Mouse (Mus musculus): ENCODE data around the gene Pdgfa. TPM values are rescaled to one million over a fixed set of nuclear protein-coding genes. Genes with fewer than 3 reads are reported as not detected.

Gene Pdgfa
- polyA plus RNA-seq, 1 experiment from 2014 or later: 29.3 TPM

- H3K9me3 ChIP-seq (replicated peaks; ENCODE audit: control insufficient read depth, low read length): no peaks in the 10 kb centered on the region
- H3K4me3 ChIP-seq (ENCODE audit: low read depth, low read length): no peak overlapping the region
- no peaks in the 10 kb centered on the region for H3K36me3 ChIP-seq (ENCODE audit: control insufficient read depth, insufficient read depth, low read length)
- 87% methylated on average over 8 of the region's 8 CpGs for WGBS (ENCODE audit: insufficient replicate concordance)
- peaks cover 12% of the 10 kb centered on the region for H3K4me1 ChIP-seq (ENCODE audit: control insufficient read depth, insufficient read depth, low read length)
- H3K9ac ChIP-seq (ENCODE audit: low read depth, low read length): no peak overlapping the region
- H3K4me2 ChIP-seq: no peak overlapping the region
- H3K27me3 ChIP-seq (ENCODE audit: control insufficient read depth, insufficient read depth, low read length): no peaks in the 10 kb centered on the region
- no peak for ATAC-seq (replicated peaks; ENCODE audit: insufficient number of reproducible peaks, low FRiP score, low TSS enrichment)
- no peak overlapping the region for H3K27ac ChIP-seq (ENCODE audit: low read depth, low read length)
Measured at GRCm38 (mm10) chr5:138974911-138975485, 22.2 kb downstream of the Pdgfa start.

- peaks cover 15% of the 10 kb centered on the region; the same call in 1 of the 2 replicates for H3K4me1 ChIP-seq (ENCODE audit: control insufficient read depth, insufficient read depth, low read length)
- WGBS (ENCODE audit: insufficient replicate concordance): 80% methylated on average over 6 of the region's 6 CpGs
Measured at GRCm38 (mm10) chr5:138973480-138973879, 23.7 kb downstream of the Pdgfa start.

GRCm38 (mm10) chr5:138971405-138971804, 25.8 kb downstream of the Pdgfa start:
- H3K27ac ChIP-seq (ENCODE audit: low read depth, low read length): no peak overlapping the region
- peaks cover 11% of the 10 kb centered on the region; the same call in 1 of the 2 replicates for H3K4me1 ChIP-seq (ENCODE audit: control insufficient read depth, insufficient read depth, low read length)
- H3K4me3 ChIP-seq (ENCODE audit: low read depth, low read length): no peak overlapping the region
- no peak overlapping the region for H3K9ac ChIP-seq (ENCODE audit: low read depth, low read length)
- H3K4me2 ChIP-seq: no peak overlapping the region
- no peaks in the 10 kb centered on the region for H3K9me3 ChIP-seq (replicated peaks; ENCODE audit: control insufficient read depth, low read length)
- ATAC-seq (replicated peaks; ENCODE audit: insufficient number of reproducible peaks, low FRiP score, low TSS enrichment): no peak
- 65% methylated on average over 9 of the region's 9 CpGs for whole genome bisulfite sequencing (ENCODE audit: insufficient replicate concordance)
- H3K27me3 ChIP-seq (ENCODE audit: control insufficient read depth, insufficient read depth, low read length): no peaks in the 10 kb centered on the region
- no peaks in the 10 kb centered on the region for H3K36me3 ChIP-seq (ENCODE audit: control insufficient read depth, insufficient read depth, low read length)

More at GRCm38 (mm10) chr5:138973480-138973879, 23.7 kb downstream of the Pdgfa start:
- H3K36me3 ChIP-seq (ENCODE audit: control insufficient read depth, insufficient read depth, low read length): no peaks in the 10 kb centered on the region
- no peaks in the 10 kb centered on the region for H3K9me3 ChIP-seq (replicated peaks; ENCODE audit: control insufficient read depth, low read length)
- no peak for ATAC-seq (replicated peaks; ENCODE audit: insufficient number of reproducible peaks, low FRiP score, low TSS enrichment)
- no peak overlapping the region for H3K9ac ChIP-seq (ENCODE audit: low read depth, low read length)
- no peak overlapping the region for H3K4me3 ChIP-seq (ENCODE audit: low read depth, low read length)
- no peaks in the 10 kb centered on the region for H3K27me3 ChIP-seq (ENCODE audit: control insufficient read depth, insufficient read depth, low read length)
- H3K4me2 ChIP-seq: no peak overlapping the region
- H3K27ac ChIP-seq (ENCODE audit: low read depth, low read length): no peak overlapping the region

DNA sequence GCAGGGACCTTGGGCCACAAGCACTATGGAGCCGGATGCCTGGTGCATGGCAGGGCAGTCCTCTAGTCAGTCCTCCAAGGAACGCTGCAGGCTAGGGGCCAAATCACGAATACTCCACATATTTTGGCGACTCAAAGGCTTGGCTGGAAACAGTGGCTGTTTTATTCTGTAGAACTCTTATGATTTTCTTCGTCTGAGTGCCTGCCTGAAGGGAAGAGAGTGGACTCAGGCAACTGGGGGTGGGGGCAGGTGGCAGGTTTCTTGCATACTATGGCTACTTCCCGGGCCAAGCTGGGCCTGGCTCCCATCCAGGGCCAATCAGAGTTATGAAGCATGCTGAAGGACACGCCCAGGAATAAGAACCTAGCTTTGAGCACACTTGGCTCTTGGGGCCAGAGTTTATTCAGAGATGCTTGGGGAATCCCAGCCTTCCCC, 27.1 kb downstream of the Pdgfa start:
- Histone ChIP-seq H3K9ac (ENCODE audit: low read depth, low read length) (no peak overlapping the region), H3K4me1 (ENCODE audit: control insufficient read depth, insufficient read depth, low read length) (peaks cover 17% of the 10 kb centered on the region), H3K27me3 (ENCODE audit: control insufficient read depth, insufficient read depth, low read length) (no peaks in the 10 kb centered on the region), H3K27ac (ENCODE audit: low read depth, low read length) (no peak overlapping the region), H3K9me3 (replicated peaks; ENCODE audit: control insufficient read depth, low read length) (no peaks in the 10 kb centered on the region), H3K4me2 (no peak overlapping the region), H3K4me3 (ENCODE audit: low read depth, low read length) (no peak overlapping the region), H3K36me3 (ENCODE audit: control insufficient read depth, insufficient read depth, low read length) (no peaks in the 10 kb centered on the region)
- no peak for ATAC-seq (replicated peaks; ENCODE audit: insufficient number of reproducible peaks, low FRiP score, low TSS enrichment)
- WGBS (ENCODE audit: insufficient replicate concordance): 48% methylated on average over 7 of the region's 7 CpGs

GRCm38 (mm10) chr5:138966033-138966724, 31.0 kb downstream of the Pdgfa start:
- no peak overlapping the region for H3K27ac ChIP-seq (ENCODE audit: low read depth, low read length)
- ATAC-seq (replicated peaks; ENCODE audit: insufficient number of reproducible peaks, low FRiP score, low TSS enrichment): no peak
- peaks cover 17% of the 10 kb centered on the region for H3K4me1 ChIP-seq (ENCODE audit: control insufficient read depth, insufficient read depth, low read length)
- H3K4me3 ChIP-seq (ENCODE audit: low read depth, low read length): no peak overlapping the region
- 28% methylated on average over 7 of the region's 7 CpGs for WGBS (ENCODE audit: insufficient replicate concordance)
- no peaks in the 10 kb centered on the region for H3K9me3 ChIP-seq (replicated peaks; ENCODE audit: control insufficient read depth, low read length)
- H3K27me3 ChIP-seq (ENCODE audit: control insufficient read depth, insufficient read depth, low read length): no peaks in the 10 kb centered on the region
- no peaks in the 10 kb centered on the region for H3K36me3 ChIP-seq (ENCODE audit: control insufficient read depth, insufficient read depth, low read length)
- no peak overlapping the region for H3K9ac ChIP-seq (ENCODE audit: low read depth, low read length)
- no peak overlapping the region for H3K4me2 ChIP-seq

DNA sequence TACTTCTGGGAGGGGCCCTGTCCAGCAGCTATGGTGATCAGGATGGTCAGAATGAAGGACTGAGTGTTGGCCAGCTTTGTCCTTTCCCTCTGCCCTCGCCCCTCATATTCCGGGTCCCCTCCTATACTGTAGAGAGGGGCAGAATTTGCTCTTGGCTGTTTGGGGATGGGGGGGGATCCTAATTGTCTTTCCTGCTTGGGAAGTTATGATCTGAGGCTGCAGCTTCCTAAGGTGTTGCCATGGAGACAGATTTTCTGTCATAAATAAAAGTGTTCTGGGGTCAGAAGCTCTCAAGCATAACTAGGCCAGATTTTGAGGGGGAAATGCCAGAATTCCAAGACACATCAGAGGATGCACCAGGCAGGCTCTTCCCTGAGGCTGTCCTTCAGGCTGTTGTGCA, 31.6 kb downstream of the Pdgfa start:
- Histone ChIP-seq H3K27ac (ENCODE audit: low read depth, low read length) (no peak overlapping the region), H3K4me3 (ENCODE audit: low read depth, low read length) (no peak overlapping the region)

GRCm38 (mm10) chr5:138956427-138956833, 40.7 kb downstream of the Pdgfa start:
- no peaks in the 10 kb centered on the region for H3K36me3 ChIP-seq (ENCODE audit: control insufficient read depth, insufficient read depth, low read length)
- no peak for ATAC-seq (replicated peaks; ENCODE audit: insufficient number of reproducible peaks, low FRiP score, low TSS enrichment)
- H3K9ac ChIP-seq (ENCODE audit: low read depth, low read length): no peak overlapping the region
- no peak overlapping the region for H3K4me3 ChIP-seq (ENCODE audit: low read depth, low read length)
- H3K27me3 ChIP-seq (ENCODE audit: control insufficient read depth, insufficient read depth, low read length): no peaks in the 10 kb centered on the region
- no peaks in the 10 kb centered on the region for H3K9me3 ChIP-seq (replicated peaks; ENCODE audit: control insufficient read depth, low read length)
- H3K27ac ChIP-seq (ENCODE audit: low read depth, low read length): no peak overlapping the region
- no peak overlapping the region for H3K4me2 ChIP-seq
- 39% methylated on average over 10 of the region's 10 CpGs for WGBS (ENCODE audit: insufficient replicate concordance)
- H3K4me1 ChIP-seq (ENCODE audit: control insufficient read depth, insufficient read depth, low read length): 0 out of 2 replicates have a peak, but pooled peaks cover 4% of the 10 kb centered on the region

More for the DNA sequence above, 31.6 kb downstream of the Pdgfa start:
- Histone ChIP-seq H3K9me3 (replicated peaks; ENCODE audit: control insufficient read depth, low read length) (no peaks in the 10 kb centered on the region), H3K36me3 (ENCODE audit: control insufficient read depth, insufficient read depth, low read length) (no peaks in the 10 kb centered on the region), H3K27me3 (ENCODE audit: control insufficient read depth, insufficient read depth, low read length) (no peaks in the 10 kb centered on the region), H3K4me2 (no peak overlapping the region), H3K9ac (ENCODE audit: low read depth, low read length) (no peak overlapping the region), H3K4me1 (ENCODE audit: control insufficient read depth, insufficient read depth, low read length) (peaks cover 17% of the 10 kb centered on the region)
- 80% methylated on average over 2 of the region's 2 CpGs for WGBS (ENCODE audit: insufficient replicate concordance)
- ATAC-seq (replicated peaks; ENCODE audit: insufficient number of reproducible peaks, low FRiP score, low TSS enrichment): no peak

DNA sequence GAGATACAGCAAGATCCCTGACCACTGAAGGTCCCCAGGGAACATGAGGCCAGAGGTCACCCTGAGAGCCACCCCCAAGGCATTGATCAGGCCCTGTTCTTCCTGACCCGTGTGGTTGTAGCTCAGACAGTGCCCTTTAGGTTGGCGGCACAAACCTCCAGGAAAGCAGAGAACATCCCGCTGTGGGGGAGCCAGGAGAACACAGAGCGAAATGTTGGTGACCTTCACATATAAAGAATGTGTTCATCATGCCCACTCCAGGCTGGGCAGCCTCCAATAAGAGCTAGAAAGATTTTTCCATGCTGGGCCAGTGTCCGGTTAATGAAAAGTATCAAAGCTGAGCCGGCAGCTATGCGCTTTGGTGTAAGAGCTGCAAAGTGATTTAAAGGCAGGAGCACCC, 43.2 kb downstream of the Pdgfa start:
- peaks cover 5% of the 10 kb centered on the region; the same call in 1 of the 2 replicates for H3K4me1 ChIP-seq (ENCODE audit: control insufficient read depth, insufficient read depth, low read length)
- H3K9me3 ChIP-seq (replicated peaks; ENCODE audit: control insufficient read depth, low read length): no peaks in the 10 kb centered on the region
- H3K27ac ChIP-seq (ENCODE audit: low read depth, low read length): no peak overlapping the region
- no peak for ATAC-seq (replicated peaks; ENCODE audit: insufficient number of reproducible peaks, low FRiP score, low TSS enrichment)
- H3K9ac ChIP-seq (ENCODE audit: low read depth, low read length): no peak overlapping the region
- H3K4me3 ChIP-seq (ENCODE audit: low read depth, low read length): no peak overlapping the region
- no peaks in the 10 kb centered on the region for H3K27me3 ChIP-seq (ENCODE audit: control insufficient read depth, insufficient read depth, low read length)
- no peak overlapping the region for H3K4me2 ChIP-seq
- WGBS (ENCODE audit: insufficient replicate concordance): 77% methylated on average over 7 of the region's 7 CpGs
- no peaks in the 10 kb centered on the region for H3K36me3 ChIP-seq (ENCODE audit: control insufficient read depth, insufficient read depth, low read length)
